Mouse (Mus musculus) adrenal gland, postnatal 0 days (tissue): Measurements from ENCODE around the gene Rpl24. TPM values are rescaled to one million over a fixed set of nuclear protein-coding genes. Genes with fewer than 3 reads are reported as not detected.

Experiments
- polyA plus RNA-seq: library from polyadenylated mRNA; unstranded; fragments of >200 nt; fragmentation: Nextera tagmentation; extraction: Ambion mirVana; gene quantifications from 2 replicates; pipeline ENCODE4 v1.2.1, GENCODE M21; 2015

The Rpl24 gene
- polyA plus RNA-seq, result 839 and 847 TPM in 2 replicates

GRCm38 (mm10) chr16:55966212-55966871 lies at the start of gene Rpl24:
Gene Rpl24 (plus strand): TSS chr16:55966275.

DNA sequence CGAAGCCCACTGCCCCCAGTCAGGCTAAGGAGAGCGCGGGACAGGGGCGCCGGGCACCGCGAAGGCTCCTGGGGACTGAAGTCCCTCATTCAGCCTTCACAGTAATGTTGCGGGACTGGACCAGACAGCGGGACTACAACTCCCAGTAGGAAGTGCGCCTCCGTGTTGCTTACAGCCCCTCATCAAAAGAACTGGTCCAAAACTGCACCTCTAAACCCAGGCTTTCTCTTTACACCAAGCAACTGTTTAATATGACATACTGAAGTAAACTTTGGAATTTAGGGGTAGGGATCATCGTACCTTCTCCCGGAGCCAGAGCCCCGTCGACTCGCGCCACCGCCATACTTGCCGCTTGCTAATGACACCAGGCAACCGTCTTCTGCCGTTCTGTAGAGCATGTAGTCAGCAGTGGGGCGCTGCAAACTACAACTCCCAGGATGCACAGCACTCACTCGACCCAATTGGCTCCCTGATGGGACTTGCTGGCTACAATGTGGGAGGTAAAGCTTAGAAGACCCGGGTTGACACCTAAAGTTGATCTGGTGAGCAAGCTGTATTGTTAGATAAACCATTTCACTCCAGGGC lies 31.5 kb upstream of the Rpl24 start, which contains the start of gene Cep97:
Gene Cep97, minus strand, starts transcription at position 403 of the 585 bp plus-strand sequence.

DNA sequence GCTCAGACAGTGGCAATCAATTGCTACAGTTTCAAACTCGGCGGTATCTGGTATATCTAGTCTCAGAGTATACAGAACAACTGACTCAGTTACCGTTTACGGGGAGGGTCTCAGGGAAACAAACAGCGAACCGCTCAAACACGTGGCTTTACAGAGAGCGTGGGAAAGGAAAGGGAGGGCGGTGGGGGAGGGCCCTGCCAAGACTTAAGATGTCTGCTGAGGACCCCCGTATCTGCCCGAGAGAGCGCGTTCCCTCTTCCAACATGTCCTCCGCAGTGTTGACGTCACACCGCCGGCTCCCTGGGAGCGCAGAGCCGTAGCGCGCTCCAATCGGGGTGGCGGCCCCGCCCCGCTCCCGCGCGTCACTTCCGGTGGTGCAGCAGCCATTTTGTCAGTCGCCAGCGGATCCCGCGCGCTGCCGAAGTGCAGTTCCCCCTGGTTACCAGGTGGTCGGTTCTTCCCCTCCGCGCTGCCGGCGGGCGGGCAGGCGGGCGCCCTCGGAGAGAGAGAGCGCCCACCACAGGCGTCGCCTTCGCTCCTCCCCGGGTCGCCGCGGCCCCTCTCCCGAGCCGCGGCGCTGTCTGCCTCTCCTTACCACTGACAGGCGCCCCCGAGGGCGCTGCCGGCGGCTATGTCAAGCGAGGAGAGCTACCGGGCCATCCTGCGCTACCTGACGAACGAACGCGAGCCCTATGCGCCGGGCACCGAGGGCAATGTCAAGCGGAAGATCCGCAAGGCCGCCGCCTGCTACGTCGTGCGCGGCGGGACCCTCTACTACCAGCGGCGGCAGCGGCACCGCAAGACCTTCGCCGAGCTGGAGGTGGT lies 7.6 kb downstream of the Rpl24 start, which contains the start of gene Zbtb11:
Gene Zbtb11, plus strand, starts transcription at position 453 of the 825 bp plus-strand sequence.

Other genes with a start within 250 kb of the Rpl24 start
- gene Nfkbiz, start 127.4 kb upstream of the Rpl24 start, polyA plus RNA-seq, result 3.3 and 3.6 TPM in 2 replicates
- gene Nxpe3, start 71.0 kb upstream of the Rpl24 start, polyA plus RNA-seq, result 0.68 and 0.88 TPM in 2 replicates
- 10.1 and 12.7 TPM in 2 replicates for gene Cep97, start 31.4 kb upstream of the Rpl24 start, polyA plus RNA-seq
- gene Zbtb11, start 7.6 kb downstream of the Rpl24 start, polyA plus RNA-seq, result 7.7 and 11.3 TPM in 2 replicates
- 143 and 169 TPM in 2 replicates for gene Pcnp, start 63.5 kb downstream of the Rpl24 start, polyA plus RNA-seq
- 33.1 and 36.3 TPM in 2 replicates for gene Trmt10c, start 71.5 kb downstream of the Rpl24 start, polyA plus RNA-seq
- 17.5 and 17.7 TPM in 2 replicates for gene Senp7, start 82.1 kb downstream of the Rpl24 start, polyA plus RNA-seq
- gene Impg2, start 238.0 kb downstream of the Rpl24 start, polyA plus RNA-seq, result not detected in 2 replicates